Mouse (Mus musculus) embryonic fibroblast, embryonic 13.5 days (primary cell): ENCODE measurements around the gene Vwa3b.

Experiments
- CTCF ChIP-seq: IDR thresholded peaks from 2 replicates; pipeline ENCODE4 v1.5.1; 2011; ENCODE audit warnings: mild to moderate bottlenecking, control low read depth, low read length, moderate library complexity, borderline replicate concordance; ENCODE audit not compliant: insufficient read depth
- POLR2A ChIP-seq: IDR thresholded peaks from 2 replicates; pipeline ENCODE4 v1.6.1; 2011; ENCODE audit warnings: low read depth, mild to moderate bottlenecking, control low read depth, low read length, moderate library complexity

DNA sequence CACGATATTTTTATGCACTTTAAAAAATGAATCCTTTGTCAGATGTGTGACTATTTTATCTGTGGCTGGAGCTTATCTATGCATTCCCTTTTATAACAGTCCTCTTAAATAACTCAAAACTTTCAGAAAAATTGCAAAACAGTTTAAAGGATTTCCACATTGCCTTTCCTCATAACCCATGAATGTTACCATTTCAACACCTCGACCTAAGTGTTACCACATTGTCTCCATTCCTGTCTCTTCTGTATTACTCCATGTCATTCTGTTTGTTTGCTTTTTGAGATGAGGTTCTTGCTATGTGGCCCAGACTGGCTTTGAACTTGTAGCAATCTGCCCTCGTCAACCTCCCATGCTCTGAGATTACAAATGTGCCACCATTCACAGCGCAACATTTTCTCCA, 175.0 kb downstream of the Vwa3b start:
- no peak for TF ChIP-seq POLR2A
- no peak for TF ChIP-seq CTCF
